Mouse (Mus musculus) ovary, postnatal 10 days (tissue): ENCODE results near the gene Mrm3.
"Not testable (repeated sequence)": the region's sequence is repeated elsewhere in the genome, so short reads cannot be mapped to it uniquely, and the experiment has no call there.

Experiments used
- DNase-seq: peaks from one replicate; pipeline ENCODE4 v3.0.0; 2022; ENCODE audit warnings: low spot score

Mrm3 gene

DNA sequence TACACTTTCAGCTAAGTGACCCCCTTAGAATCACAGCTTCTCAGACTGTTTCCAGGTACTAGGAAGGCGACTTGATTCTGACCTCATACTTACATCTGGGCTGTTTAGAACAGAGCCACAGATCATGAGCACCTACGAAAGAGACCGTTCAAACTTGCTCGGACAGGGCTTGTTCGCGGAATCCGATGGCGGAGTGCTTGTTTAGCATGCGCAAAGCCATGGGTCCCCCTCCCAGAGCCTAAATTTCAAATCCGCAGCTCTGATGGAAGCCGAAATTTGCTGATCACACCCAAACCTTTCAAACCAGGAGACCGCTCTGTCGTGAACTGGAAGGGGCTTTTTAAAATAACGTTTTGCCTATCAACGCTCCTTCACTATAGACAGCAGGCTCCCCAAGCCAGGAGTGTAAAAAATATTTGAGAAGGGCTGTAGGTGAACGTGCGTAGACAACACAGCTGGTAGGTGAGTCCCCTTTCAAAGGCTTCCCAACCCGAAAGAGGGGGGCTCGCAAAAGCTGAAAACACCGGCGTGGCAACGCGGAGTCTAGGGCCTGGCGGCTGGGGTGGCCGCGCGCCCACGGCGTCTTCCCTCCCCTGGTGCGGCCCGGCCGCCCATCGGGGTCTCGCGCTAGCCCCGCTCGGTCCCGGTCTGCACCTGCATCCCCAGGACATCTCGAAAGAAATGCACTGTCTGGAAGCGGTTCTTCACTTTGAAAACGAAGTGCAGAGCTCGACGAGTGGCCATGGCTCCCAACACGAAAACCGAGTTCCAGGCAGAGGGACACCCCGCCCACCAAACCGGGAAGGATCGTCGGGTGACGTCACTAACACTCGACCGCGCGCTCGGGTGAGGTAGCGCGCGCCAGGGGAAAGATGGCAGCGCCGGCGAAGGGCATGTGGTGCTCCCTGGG lies at the start of gene Mrm3, which contains the start of gene Glod4:
TSS of gene Mrm3 (plus strand) at position 815 of the 910 bp plus-strand sequence.
TSS of gene Glod4 (minus strand) at position 825 of the 910 bp plus-strand sequence.
- peak; percentile 86 for DNase-seq

- DNase-seq = no peak
Measured at GRCm38 (mm10) chr11:76196275-76196976, 47.1 kb upstream of the Mrm3 start.

DNA sequence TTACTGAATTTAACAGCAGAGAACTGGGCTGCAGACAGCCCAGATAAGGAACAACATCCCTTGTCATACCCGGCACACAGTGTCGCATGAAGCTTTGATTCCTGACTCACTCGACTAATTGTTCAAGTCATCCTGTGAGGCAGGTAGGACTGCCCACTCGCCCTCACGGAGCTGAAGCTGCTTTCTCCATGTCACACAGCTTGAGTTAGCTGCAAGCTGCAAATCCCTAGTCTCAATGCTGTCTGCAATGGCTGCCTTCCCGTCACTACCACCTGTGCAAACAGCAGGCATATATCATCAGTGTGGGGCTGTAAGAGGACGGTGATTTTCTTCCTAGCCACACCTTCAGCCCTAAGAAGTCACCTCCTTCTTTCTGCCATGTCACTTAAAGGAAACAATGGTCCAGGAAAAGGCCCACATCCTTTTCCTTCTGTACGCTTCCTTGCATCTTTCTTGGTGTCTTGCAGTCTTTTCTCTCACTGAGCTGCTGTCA lies 46.5 kb upstream of the Mrm3 start:
- DNase-seq = no peak

GRCm38 (mm10) chr11:76201761-76202674 lies 41.5 kb upstream of the Mrm3 start:
- DNase-seq = peak; percentile 58

GRCm38 (mm10) chr11:76206793-76207192 lies 36.7 kb upstream of the Mrm3 start:
- DNase-seq = no peak

DNA sequence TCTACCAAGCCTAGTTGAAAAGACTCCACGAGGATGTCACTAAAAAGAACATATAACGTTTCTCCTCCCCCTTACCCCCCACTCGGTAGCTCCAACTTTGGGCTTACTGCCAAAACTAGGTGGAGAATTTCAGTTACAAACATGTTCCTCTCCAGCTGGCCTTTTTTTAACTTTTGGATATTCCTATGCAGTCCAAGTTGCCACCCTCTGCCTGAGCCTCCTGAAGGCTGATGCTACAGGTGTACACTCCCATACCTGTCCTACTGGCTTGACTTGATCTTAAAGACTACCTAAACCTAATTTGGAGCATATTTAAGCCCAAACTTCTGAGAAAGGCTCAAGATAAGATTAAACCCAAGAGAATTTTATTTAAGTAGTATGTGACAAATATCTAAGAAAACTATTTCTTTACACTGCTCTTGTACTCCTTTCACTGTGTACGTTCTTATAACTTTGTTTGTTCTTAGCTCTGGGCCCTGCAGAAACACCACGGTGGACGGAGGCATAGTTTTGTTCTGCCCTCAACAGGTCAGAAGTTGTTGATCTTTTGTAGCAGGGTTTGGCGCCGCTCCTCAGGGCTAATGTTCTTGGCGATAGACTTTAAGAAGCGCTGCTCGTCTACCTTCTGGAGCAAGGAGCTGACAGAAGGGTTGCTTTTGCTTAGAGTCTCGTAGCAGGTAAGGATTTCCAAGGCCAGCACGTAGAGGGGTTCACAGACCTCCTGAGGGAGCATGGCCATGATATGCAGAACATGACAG lies 33.1 kb upstream of the Mrm3 start:
- DNase-seq = no peak

- DNase-seq = not testable (repeated sequence)
Measured at GRCm38 (mm10) chr11:76211595-76211994, 31.9 kb upstream of the Mrm3 start.

GRCm38 (mm10) chr11:76213841-76214240 lies 29.7 kb upstream of the Mrm3 start:
- no peak for DNase-seq

DNA sequence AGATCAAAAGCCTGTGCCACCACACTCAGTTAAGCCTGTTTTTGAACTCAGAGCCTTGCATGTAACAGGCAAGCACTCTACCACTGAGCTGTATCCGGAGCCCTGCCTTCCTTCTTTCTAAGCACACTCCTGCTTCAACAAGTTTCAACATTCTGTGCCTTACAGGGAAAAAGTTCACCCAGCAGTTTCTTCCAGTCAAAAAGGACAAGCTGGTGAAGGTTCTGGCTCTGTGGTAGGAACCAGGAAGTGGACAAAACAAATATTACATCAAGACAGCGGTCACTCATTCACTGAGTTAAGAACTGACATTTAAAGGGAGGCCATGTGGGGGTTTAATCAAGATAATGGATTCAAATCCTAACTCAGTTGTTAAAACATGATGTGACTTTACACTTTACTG lies 28.5 kb upstream of the Mrm3 start:
- DNase-seq = no peak

DNA sequence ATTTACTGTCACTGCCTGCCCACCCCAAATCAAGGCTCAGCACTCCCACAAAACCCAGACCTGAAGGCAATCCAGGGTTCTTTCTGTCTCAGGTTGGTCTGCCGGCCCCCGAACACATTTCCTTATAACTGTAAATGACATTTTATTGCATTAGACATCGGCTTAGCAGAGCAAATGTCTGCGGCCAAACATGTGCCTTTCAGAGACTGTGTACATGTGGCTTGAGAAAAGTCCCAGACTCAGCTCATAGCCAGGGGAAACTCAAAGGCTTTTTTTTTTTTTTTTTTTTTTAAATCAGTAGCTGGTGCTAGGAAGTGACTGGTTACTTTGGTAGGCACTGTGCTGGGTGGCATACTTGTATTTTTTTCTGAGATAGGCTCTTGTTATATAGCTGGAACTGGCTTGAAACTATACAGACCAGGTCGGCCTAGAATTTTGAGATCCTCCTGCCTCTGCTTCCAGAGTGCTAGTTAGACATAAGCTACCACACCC lies 27.4 kb upstream of the Mrm3 start:
- no peak for DNase-seq

GRCm38 (mm10) chr11:76216681-76217389 lies 26.7 kb upstream of the Mrm3 start:
- DNase-seq = no peak

DNA sequence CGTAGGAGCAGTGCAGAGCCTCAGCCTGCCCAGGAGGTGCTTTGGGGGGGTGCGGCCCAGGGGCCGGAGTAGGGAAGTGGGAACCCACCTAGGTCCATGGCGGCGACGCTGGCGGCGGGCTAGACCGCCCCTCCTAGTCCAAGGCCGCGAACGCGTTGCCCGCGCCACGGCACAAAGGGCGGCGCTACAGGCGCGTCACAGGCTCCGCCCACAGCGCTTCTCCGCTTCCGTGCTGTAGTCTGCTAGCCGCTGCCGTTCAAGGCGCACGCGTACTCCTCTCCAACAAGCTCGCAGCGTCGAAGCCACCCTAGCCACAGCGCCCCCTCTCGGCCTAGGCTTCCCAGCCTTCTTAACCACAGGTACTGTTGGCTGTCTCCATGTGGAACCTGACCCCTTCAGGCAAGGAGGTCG lies 26.1 kb upstream of the Mrm3 start, which contains the start of the genes Dbil5 and Gemin4:
TSS of gene Dbil5 (plus strand) at position 219 of the 411 bp plus-strand sequence.
TSS of gene Gemin4 (minus strand) at position 275 of the 411 bp plus-strand sequence.
- DNase-seq = peak; percentile 90

GRCm38 (mm10) chr11:76224631-76225030 lies 18.9 kb upstream of the Mrm3 start:
- no peak for DNase-seq

GRCm38 (mm10) chr11:76225051-76225450 lies 18.5 kb upstream of the Mrm3 start:
- no peak for DNase-seq

DNA sequence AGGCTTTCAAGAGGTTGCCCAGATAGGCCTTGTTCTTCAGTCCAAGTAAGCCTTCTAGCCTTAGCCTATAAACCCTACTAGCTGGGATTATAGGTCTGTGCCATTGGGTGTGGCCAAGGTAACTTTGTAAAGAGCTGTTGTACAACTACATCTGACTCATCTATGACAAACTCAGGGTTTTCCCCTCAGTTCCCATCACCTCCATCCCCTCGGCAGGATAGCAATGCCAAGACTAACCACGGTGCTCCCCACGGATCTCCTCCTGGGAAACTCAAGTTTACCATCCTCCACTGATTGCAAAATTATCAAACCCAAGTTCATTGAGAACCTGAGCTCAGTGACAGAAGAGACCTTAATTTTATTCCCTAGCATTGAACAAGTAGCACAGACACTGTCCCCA lies 7.4 kb upstream of the Mrm3 start:
- DNase-seq = no peak

DNA sequence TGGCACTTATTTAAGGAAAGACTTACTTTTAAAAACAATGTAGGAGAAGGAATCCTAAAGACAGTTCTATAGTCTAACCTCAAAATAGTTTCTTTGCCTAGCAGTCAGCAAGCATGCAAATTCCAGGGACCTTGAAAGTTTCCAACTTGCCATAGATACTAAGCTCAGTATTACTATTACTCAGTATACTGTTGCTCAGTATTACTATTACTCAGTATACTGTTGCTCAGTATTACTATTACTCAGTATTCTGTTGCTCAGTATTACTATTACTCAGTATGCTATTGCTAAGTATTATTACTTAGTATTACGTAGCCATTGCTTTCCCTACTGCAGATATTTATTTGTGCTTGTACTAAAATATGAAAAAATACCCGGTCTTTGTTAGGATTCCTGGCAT lies 3.8 kb upstream of the Mrm3 start:
- DNase-seq = no peak

DNA sequence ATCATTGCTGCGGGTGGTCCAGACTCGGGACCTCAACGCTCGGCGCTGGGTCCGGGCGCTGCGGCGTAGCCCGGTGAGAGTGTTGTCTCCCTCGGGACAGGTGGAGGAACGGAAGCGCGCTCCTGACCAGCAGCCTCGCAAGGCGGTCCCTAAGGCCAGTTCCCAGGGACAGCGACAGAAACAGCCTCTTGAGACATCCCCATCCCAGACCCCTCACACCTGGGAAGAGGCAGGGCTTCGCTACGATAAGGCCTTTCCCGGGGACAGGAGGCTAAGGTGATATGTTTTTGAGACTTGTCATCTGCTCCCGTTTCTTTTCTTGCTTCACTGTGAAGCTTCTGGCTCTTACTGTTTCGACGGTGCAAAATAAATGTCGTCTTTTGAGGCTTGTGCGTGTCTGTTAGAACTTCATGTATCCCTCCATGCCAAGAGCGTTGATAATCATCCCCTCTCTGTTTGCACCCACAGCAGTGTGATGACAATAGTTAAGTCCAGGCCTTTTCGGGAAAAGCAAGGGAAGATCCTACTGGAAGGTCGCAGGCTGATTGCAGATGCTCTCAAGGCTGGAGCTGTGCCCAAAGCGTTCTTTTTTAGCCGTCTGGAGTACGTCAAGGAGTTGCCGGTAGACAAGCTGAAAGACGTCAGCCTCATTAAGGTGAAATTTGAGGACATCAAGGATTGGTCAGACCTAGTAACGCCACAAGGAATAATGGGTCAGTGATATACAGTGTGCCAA lies 464 bp downstream of the Mrm3 start:
- DNase-seq = no peak

- no peak for DNase-seq
Measured at GRCm38 (mm10) chr11:76246439-76246838, 2.9 kb downstream of the Mrm3 start.

GRCm38 (mm10) chr11:76247239-76247638 lies 3.7 kb downstream of the Mrm3 start:
- DNase-seq = no peak
